Mouse (Mus musculus) kidney, embryonic 14.5 days (tissue): Measurements from ENCODE around the gene E130308A19Rik. TPM values are rescaled to one million over a fixed set of nuclear protein-coding genes. Genes with fewer than 3 reads are reported as not detected.

Experiments
- ATAC-seq: fragments of 200-750 bp; cut with Nextera tagmentation; 2 replicates; pipeline ENCODE4 v1.8.0; 2017; ENCODE audit warnings: moderate number of reproducible peaks, mild to moderate bottlenecking, moderate TSS enrichment, moderate library complexity; ENCODE audit not compliant: low FRiP score, low TSS enrichment
- H3K27ac ChIP-seq: fragments of 300-500 bp; sonication (generic); 2 replicates; pipeline ENCODE4 v1.5.1; 2014; ENCODE audit warnings: low read depth, mild to moderate bottlenecking, low read length, moderate library complexity, mixed read lengths
- H3K27me3 ChIP-seq: fragments of 300-500 bp; sonication (generic); 2 replicates; pipeline ENCODE4 v1.6.1; 2014; ENCODE audit warnings: mild to moderate bottlenecking, low read length; ENCODE audit not compliant: control insufficient read depth, insufficient read depth
- H3K36me3 ChIP-seq: fragments of 300-500 bp; sonication (generic); 2 replicates; pipeline ENCODE4 v1.6.1; 2014; ENCODE audit warnings: low read length, mixed read lengths; ENCODE audit not compliant: control insufficient read depth, insufficient read depth
- H3K4me1 ChIP-seq: fragments of 300-500 bp; sonication (generic); 2 replicates; pipeline ENCODE4 v1.6.1; 2014; ENCODE audit warnings: low read length, mixed read lengths; ENCODE audit not compliant: control insufficient read depth, insufficient read depth
- H3K4me2 ChIP-seq: fragments of 300-500 bp; sonication (generic); replicated peaks from 2 replicates; pipeline ENCODE4 v1.6.1; 2014; ENCODE audit warnings: low read depth, mild to moderate bottlenecking, low read length
- H3K4me3 ChIP-seq: fragments of 300-500 bp; sonication (generic); 2 replicates; pipeline ENCODE4 v1.5.1; 2014; ENCODE audit warnings: mild to moderate bottlenecking, low read length
- H3K9ac ChIP-seq: fragments of 300-500 bp; sonication (generic); 2 replicates; pipeline ENCODE4 v1.6.1; 2014; ENCODE audit warnings: low read depth, mild to moderate bottlenecking, low read length, moderate library complexity
- H3K9me3 ChIP-seq: fragments of 300-500 bp; sonication (generic); 2 replicates; pipeline ENCODE4 v1.6.1; 2016; ENCODE audit warnings: low read length; ENCODE audit not compliant: control insufficient read depth
- WGBS: fragments of 180-500 bp; shearing (Covaris S2); extraction: QIAGEN DNeasy Blood & Tissue Kit; methylation state at CpG from one replicate; pipeline ENCODE4 v1.1.7; 2014; 5-methylcytosine and 5-hydroxymethylcytosine counted together
- polyA plus RNA-seq: library from polyadenylated mRNA; unstranded; fragments of >200 nt; fragmentation: Nextera tagmentation; extraction: Ambion mirVana; gene quantifications from 2 replicates; pipeline ENCODE4 v1.2.1, GENCODE M21; 2014

Gene E130308A19Rik
- polyA plus RNA-seq, 1 experiment from 2014 or later, result 47.3 TPM

- Histone ChIP-seq H3K27me3 (no peaks in the 10 kb centered on the region), H3K36me3 (no peaks in the 10 kb centered on the region), H3K9ac (no peak overlapping the region), H3K4me1 (peaks cover 3% of the 10 kb centered on the region; the same call in 1 of the 2 replicates), H3K4me2 (no peak overlapping the region), H3K4me3 (no peak overlapping the region), H3K27ac (no peak overlapping the region), H3K9me3 (no peaks in the 10 kb centered on the region)
- WGBS, result 95% methylated on average over 2 of the region's 2 CpGs
- no peak for ATAC-seq
Observed at GRCm38 (mm10) chr4:59645610-59646009, 19.6 kb downstream of the E130308A19Rik start.

GRCm38 (mm10) chr4:59646020-59646696 is 20.1 kb downstream of the E130308A19Rik start:
- Histone ChIP-seq H3K9me3 (no peaks in the 10 kb centered on the region), H3K27me3 (no peaks in the 10 kb centered on the region), H3K27ac (no peak overlapping the region), H3K4me1 (peaks cover 3% of the 10 kb centered on the region; the same call in 1 of the 2 replicates), H3K9ac (no peak overlapping the region), H3K4me3 (no peak overlapping the region), H3K4me2 (no peak overlapping the region), H3K36me3 (no peaks in the 10 kb centered on the region)
- WGBS, result 90% methylated on average over 10 of the region's 10 CpGs
- no peak for ATAC-seq

GRCm38 (mm10) chr4:59649119-59649518 is 23.1 kb downstream of the E130308A19Rik start:
- Histone ChIP-seq H3K36me3 (no peaks in the 10 kb centered on the region), H3K9me3 (no peaks in the 10 kb centered on the region), H3K9ac (no peak overlapping the region), H3K4me1 (no peaks in the 10 kb centered on the region), H3K27me3 (no peaks in the 10 kb centered on the region), H3K4me2 (no peak overlapping the region), H3K4me3 (no peak overlapping the region), H3K27ac (no peak overlapping the region)
- WGBS, result 84% methylated on average over 5 of the region's 5 CpGs
- no peak for ATAC-seq

GRCm38 (mm10) chr4:59652166-59652681 is 26.2 kb downstream of the E130308A19Rik start:
- 82% methylated on average over 1 of the region's 1 CpGs for WGBS
- H3K4me2 ChIP-seq, result no peak overlapping the region
- no peak for ATAC-seq

GRCm38 (mm10) chr4:59656061-59656642 is 30.1 kb downstream of the E130308A19Rik start:
- ATAC-seq, result no peak
- no peak overlapping the region for H3K4me3 ChIP-seq
- H3K36me3 ChIP-seq, result no peaks in the 10 kb centered on the region
- WGBS, result 79% methylated on average over 5 of the region's 5 CpGs
- H3K4me2 ChIP-seq, result no peak overlapping the region
- no peaks in the 10 kb centered on the region for H3K9me3 ChIP-seq
- H3K27me3 ChIP-seq, result no peaks in the 10 kb centered on the region
- H3K27ac ChIP-seq, result no peak overlapping the region
- H3K4me1 ChIP-seq, result no peaks in the 10 kb centered on the region
- H3K9ac ChIP-seq, result no peak overlapping the region

More at GRCm38 (mm10) chr4:59652166-59652681, 26.2 kb downstream of the E130308A19Rik start:
- Histone ChIP-seq H3K27ac (no peak overlapping the region), H3K36me3 (no peaks in the 10 kb centered on the region), H3K9me3 (no peaks in the 10 kb centered on the region), H3K4me1 (no peaks in the 10 kb centered on the region), H3K9ac (no peak overlapping the region), H3K4me3 (no peak overlapping the region), H3K27me3 (no peaks in the 10 kb centered on the region)

GRCm38 (mm10) chr4:59662163-59662562 is 36.2 kb downstream of the E130308A19Rik start:
- Histone ChIP-seq H3K4me1 (no peaks in the 10 kb centered on the region), H3K4me3 (no peak overlapping the region), H3K36me3 (no peaks in the 10 kb centered on the region), H3K27ac (no peak overlapping the region), H3K27me3 (no peaks in the 10 kb centered on the region), H3K9ac (no peak overlapping the region), H3K9me3 (no peaks in the 10 kb centered on the region), H3K4me2 (no peak overlapping the region)
- WGBS, result 90% methylated on average over 1 of the region's 1 CpGs
- no peak for ATAC-seq

- Histone ChIP-seq H3K4me1 (no peaks in the 10 kb centered on the region), H3K4me3 (no peak overlapping the region), H3K27me3 (no peaks in the 10 kb centered on the region), H3K36me3 (no peaks in the 10 kb centered on the region), H3K4me2 (no peak overlapping the region), H3K9ac (no peak overlapping the region), H3K9me3 (no peaks in the 10 kb centered on the region), H3K27ac (no peak overlapping the region)
- WGBS, result 86% methylated on average over 6 of the region's 6 CpGs
- ATAC-seq, result no peak
Observed at GRCm38 (mm10) chr4:59663451-59663850, 37.4 kb downstream of the E130308A19Rik start.

- Histone ChIP-seq H3K4me3 (no peak overlapping the region), H3K9me3 (no peaks in the 10 kb centered on the region), H3K36me3 (no peaks in the 10 kb centered on the region), H3K4me1 (no peaks in the 10 kb centered on the region), H3K4me2 (no peak overlapping the region), H3K27me3 (no peaks in the 10 kb centered on the region), H3K27ac (no peak overlapping the region), H3K9ac (no peak overlapping the region)
- 81% methylated on average over 3 of the region's 3 CpGs for WGBS
- no peak for ATAC-seq
Observed at GRCm38 (mm10) chr4:59666550-59667317, 40.7 kb downstream of the E130308A19Rik start.
